Mouse (Mus musculus): Measurements from ENCODE around the gene Zbtb17. TPM values are rescaled to one million over a fixed set of nuclear protein-coding genes. Genes with fewer than 3 reads are reported as not detected.

The Zbtb17 gene
- 100 to 1,000 TPM in 4 of 26 experiments, 10 to 100 TPM in 22; 30.8 to 125 (median 48.0) TPM for total RNA-seq (2018; cell fraction: chromatin; rRNA removed)
- 10 to 100 TPM; 10.3 to 24.2 (median 12.9) TPM for total RNA-seq (2018; cell fraction: cytosol; rRNA removed)
- 10 to 100 TPM; 18.3 to 78.5 (median 37.7) TPM for total RNA-seq (2018; cell fraction: nucleus; rRNA removed)
- polyA plus RNA-seq (2018): 10.7 to 11.7 TPM (median 11.6 TPM) in 3 replicates

- Histone ChIP-seq H3K79me2 (ENCODE audit: inconsistent target) (peaks cover 47% of the 10 kb centered on the region), H3K4me3 (ENCODE audit: inconsistent target) (peak within 1 kb of the TSS; percentile 54), H3K36me3 (ENCODE audit: inconsistent target) (peaks cover 28% of the 10 kb centered on the region; the same call in 1 of the 2 replicates), H3K27ac (peak within 1 kb of the TSS; percentile 10; the same call in 1 of the 2 replicates)
- WGBS (ENCODE audit: missing documents): under 1% methylated on average over 88 of the region's 102 CpGs
Measured at GRCm38 (mm10) chr4:141444451-141445327, at the start of gene Zbtb17. Zbtb17 (plus strand) TSS chr4:141444654.

- no peaks in the 10 kb centered on the region for H3K36me3 ChIP-seq (ENCODE audit: inconsistent target)
- H3K27ac ChIP-seq: no peak overlapping the region
- 58% methylated on average over 16 of the region's 16 CpGs for WGBS (ENCODE audit: missing documents)
- no peak overlapping the region for H3K4me3 ChIP-seq (ENCODE audit: inconsistent target)
- no peaks in the 10 kb centered on the region for H3K79me2 ChIP-seq (ENCODE audit: inconsistent target)
Measured at GRCm38 (mm10) chr4:141394751-141395150, 49.7 kb upstream of the Zbtb17 start.

- Histone ChIP-seq H3K79me2 (ENCODE audit: inconsistent target) (no peaks in the 10 kb centered on the region), H3K27ac (no peak overlapping the region), H3K4me3 (ENCODE audit: inconsistent target) (no peak overlapping the region), H3K36me3 (ENCODE audit: inconsistent target) (no peaks in the 10 kb centered on the region)
- WGBS (ENCODE audit: missing documents): 88% methylated on average over 12 of the region's 12 CpGs
Measured at GRCm38 (mm10) chr4:141397861-141398260, 46.6 kb upstream of the Zbtb17 start.

- 73% methylated on average over 12 of the region's 12 CpGs for WGBS (ENCODE audit: missing documents)
- no peak within 1 kb of the TSS for H3K27ac ChIP-seq
- no peak within 1 kb of the TSS for H3K4me3 ChIP-seq (ENCODE audit: inconsistent target)
- H3K79me2 ChIP-seq (ENCODE audit: inconsistent target): no peaks in the 10 kb centered on the region
- H3K36me3 ChIP-seq (ENCODE audit: inconsistent target): no peaks in the 10 kb centered on the region
Measured at GRCm38 (mm10) chr4:141398545-141398944, 45.9 kb upstream of the Zbtb17 start, which contains the start of gene Clcnka. Clcnka (minus strand) TSS chr4:141398724.

- Histone ChIP-seq H3K4me3 (ENCODE audit: inconsistent target) (no peak overlapping the region), H3K27ac (no peak overlapping the region), H3K79me2 (ENCODE audit: inconsistent target) (no peaks in the 10 kb centered on the region), H3K36me3 (ENCODE audit: inconsistent target) (no peaks in the 10 kb centered on the region)
- 91% methylated on average over 15 of the region's 15 CpGs for WGBS (ENCODE audit: missing documents)
Measured at GRCm38 (mm10) chr4:141400171-141400570, 44.3 kb upstream of the Zbtb17 start.

- no peak overlapping the region for H3K27ac ChIP-seq
- no peaks in the 10 kb centered on the region for H3K79me2 ChIP-seq (ENCODE audit: inconsistent target)
- 19% methylated on average over 15 of the region's 15 CpGs for WGBS (ENCODE audit: missing documents)
- H3K4me3 ChIP-seq (ENCODE audit: inconsistent target): no peak overlapping the region
- H3K36me3 ChIP-seq (ENCODE audit: inconsistent target): no peaks in the 10 kb centered on the region
Measured at GRCm38 (mm10) chr4:141404518-141405313, 39.7 kb upstream of the Zbtb17 start.

GRCm38 (mm10) chr4:141405314-141405622 lies 39.2 kb upstream of the Zbtb17 start:
- H3K27ac ChIP-seq: no peak overlapping the region
- H3K36me3 ChIP-seq (ENCODE audit: inconsistent target): no peaks in the 10 kb centered on the region
- WGBS (ENCODE audit: missing documents): 88% methylated on average over 3 of the region's 3 CpGs
- no peak overlapping the region for H3K4me3 ChIP-seq (ENCODE audit: inconsistent target)
- no peaks in the 10 kb centered on the region for H3K79me2 ChIP-seq (ENCODE audit: inconsistent target)

- Histone ChIP-seq H3K79me2 (ENCODE audit: inconsistent target) (no peaks in the 10 kb centered on the region), H3K36me3 (ENCODE audit: inconsistent target) (no peaks in the 10 kb centered on the region), H3K27ac (no peak overlapping the region), H3K4me3 (ENCODE audit: inconsistent target) (no peak overlapping the region)
- WGBS (ENCODE audit: missing documents): 56% methylated on average over 14 of the region's 14 CpGs
Measured at GRCm38 (mm10) chr4:141406516-141407299, 37.7 kb upstream of the Zbtb17 start.

GRCm38 (mm10) chr4:141408577-141408976 lies 35.9 kb upstream of the Zbtb17 start:
- WGBS (ENCODE audit: missing documents): 84% methylated on average over 3 of the region's 3 CpGs
- Histone ChIP-seq H3K27ac (no peak overlapping the region), H3K4me3 (ENCODE audit: inconsistent target) (no peak overlapping the region), H3K79me2 (ENCODE audit: inconsistent target) (no peaks in the 10 kb centered on the region), H3K36me3 (ENCODE audit: inconsistent target) (no peaks in the 10 kb centered on the region)

GRCm38 (mm10) chr4:141411430-141411992 lies 32.9 kb upstream of the Zbtb17 start:
- Histone ChIP-seq H3K4me3 (ENCODE audit: inconsistent target) (no peak overlapping the region), H3K27ac (no peak overlapping the region), H3K79me2 (ENCODE audit: inconsistent target) (no peaks in the 10 kb centered on the region), H3K36me3 (ENCODE audit: inconsistent target) (no peaks in the 10 kb centered on the region)
- 37% methylated on average over 21 of the region's 22 CpGs for WGBS (ENCODE audit: missing documents)

GRCm38 (mm10) chr4:141415924-141416323 lies 28.5 kb upstream of the Zbtb17 start, which contains the start of gene Clcnkb:
Clcnkb (minus strand) TSS chr4:141416014.
- no peak within 1 kb of the TSS for H3K4me3 ChIP-seq (ENCODE audit: inconsistent target)
- no peaks in the 10 kb centered on the region for H3K36me3 ChIP-seq (ENCODE audit: inconsistent target)
- H3K79me2 ChIP-seq (ENCODE audit: inconsistent target): no peaks in the 10 kb centered on the region
- 93% methylated on average over 7 of the region's 7 CpGs for WGBS (ENCODE audit: missing documents)
- no peak within 1 kb of the TSS for H3K27ac ChIP-seq

- H3K79me2 ChIP-seq (ENCODE audit: inconsistent target): no peaks in the 10 kb centered on the region
- H3K27ac ChIP-seq: peak overlapping the region; percentile 44
- 18% methylated on average over 27 of the region's 27 CpGs for WGBS (ENCODE audit: missing documents)
- H3K4me3 ChIP-seq (ENCODE audit: inconsistent target): no peak overlapping the region
- no peaks in the 10 kb centered on the region for H3K36me3 ChIP-seq (ENCODE audit: inconsistent target)
Measured at GRCm38 (mm10) chr4:141419398-141420191, 24.9 kb upstream of the Zbtb17 start.

- no peaks in the 10 kb centered on the region for H3K36me3 ChIP-seq (ENCODE audit: inconsistent target)
- H3K79me2 ChIP-seq (ENCODE audit: inconsistent target): no peaks in the 10 kb centered on the region
- WGBS (ENCODE audit: missing documents): 79% methylated on average over 9 of the region's 9 CpGs
- H3K4me3 ChIP-seq (ENCODE audit: inconsistent target): no peak within 1 kb of the TSS
- H3K27ac ChIP-seq: peak within 1 kb of the TSS; percentile 44
Measured at GRCm38 (mm10) chr4:141420192-141420829, 24.1 kb upstream of the Zbtb17 start, which contains the start of gene Hspb7. Hspb7 (plus strand) TSS chr4:141420779.

Data from macrophage (primary cell).